Mouse (Mus musculus) ES-E14 (cell line): ENCODE results near the gene Cmip. TPM values are rescaled to one million over a fixed set of nuclear protein-coding genes. Genes with fewer than 3 reads are reported as not detected.

Experiments
- DNase-seq: peaks from one replicate; pipeline ENCODE4 v3.0.0-alpha.2; 2013; ENCODE audit warnings: low read depth, low spot score
- H3K27ac ChIP-seq: 2 replicates; pipeline ENCODE4 v1.5.1; 2012; ENCODE audit warnings: low read depth, mild to moderate bottlenecking, low read length, moderate library complexity, mixed read lengths; ENCODE audit not compliant: poor library complexity, insufficient read depth, severe bottlenecking
- H3K36me3 ChIP-seq: 2 replicates; pipeline ENCODE4 v1.6.1; 2012; ENCODE audit warnings: mild to moderate bottlenecking, low read length, moderate library complexity, mixed read lengths; ENCODE audit not compliant: control insufficient read depth, poor library complexity, insufficient read depth, severe bottlenecking
- H3K4me1 ChIP-seq, 2 experiments: fragments of 150-350 bp in 1 of 2; sonication (generic) in 1 of 2; 2 replicates each; pipeline ENCODE4 v1.6.1; 2012; ENCODE audit warnings: low read length in 2 of 2, mild to moderate bottlenecking in 1 of 2, mixed read lengths in 1 of 2; ENCODE audit not compliant: control insufficient read depth in 2 of 2, insufficient read depth in 2 of 2, poor library complexity in 1 of 2
- H3K4me3 ChIP-seq, 2 experiments: fragments of 150-350 bp in 1 of 2; sonication (generic) in 1 of 2; 2 replicates each; pipeline ENCODE4 v1.5.1; 2012; ENCODE audit warnings: low read length in 2 of 2, low read depth in 1 of 2, mild to moderate bottlenecking in 1 of 2, mixed read lengths in 1 of 2; ENCODE audit not compliant: insufficient read depth in 1 of 2, poor library complexity in 1 of 2, severe bottlenecking in 1 of 2
- H3K9ac ChIP-seq: 2 replicates; pipeline ENCODE4 v1.6.1; 2012; ENCODE audit warnings: low read depth, mild to moderate bottlenecking, low read length, mixed read lengths; ENCODE audit not compliant: poor library complexity, insufficient read depth, severe bottlenecking
- H3K9me3 ChIP-seq: fragments of 150-350 bp; sonication (generic); 2 replicates; pipeline ENCODE4 v1.6.1; 2012; ENCODE audit warnings: low read depth, mild to moderate bottlenecking, low read length; ENCODE audit not compliant: control insufficient read depth, insufficient read depth
- CHD2 ChIP-seq: IDR thresholded peaks from 2 replicates; pipeline ENCODE4 v1.6.1; 2014; ENCODE audit warnings: mild to moderate bottlenecking, low read depth, low read length, inconsistent platforms
- HCFC1 ChIP-seq: IDR thresholded peaks from 2 replicates; pipeline ENCODE4 v1.6.1; 2012; ENCODE audit warnings: low read length, inconsistent platforms, borderline replicate concordance; ENCODE audit not compliant: insufficient read depth
- MAFK ChIP-seq: IDR thresholded peaks from 2 replicates; pipeline ENCODE4 v1.6.1; 2014; ENCODE audit warnings: mild to moderate bottlenecking, low read depth, low read length, inconsistent platforms; ENCODE audit not compliant: insufficient read depth
- ZC3H11A ChIP-seq: IDR thresholded peaks from 2 replicates; pipeline ENCODE4 v1.6.1; 2012; ENCODE audit warnings: low read depth, mild to moderate bottlenecking, inconsistent platforms, low read length, borderline replicate concordance
- ZNF384 ChIP-seq: IDR thresholded peaks from 2 replicates; pipeline ENCODE4 v1.6.1; 2012; ENCODE audit warnings: low read depth, low read length, inconsistent platforms
- in situ Hi-C, 2 experiments: fragments of 600-800 bp; cut with MboI; formaldehyde crosslinking; loops; one replicate each; pipeline ENCODE4 v1.15.1; 2025; ENCODE audit warnings: low sequenced_read_pairs in 2 of 2, inconsistent platforms in 1 of 2; ENCODE audit not compliant: unreplicated experiment in 2 of 2
- total RNA-seq: library from RNA; depleted of rRNA; stranded (reverse); fragments of 300-350 nt; gene quantifications from 2 replicates; pipeline ENCODE4 v1.2.3, GENCODE M21; 2012

Gene Cmip
- total RNA-seq, 1 experiment: 26.3 TPM

GRCm38 (mm10) chr8:117344899-117345298 is 88.0 kb downstream of the Cmip start:
- DNase-seq: no peak
- H3K36me3 ChIP-seq: peaks cover 4% of the 10 kb centered on the region; the same call in 1 of the 2 replicates
- H3K9ac ChIP-seq: no peak overlapping the region
- no peak overlapping the region for H3K4me3 ChIP-seq
- TF ChIP-seq ZNF384 (no peak), ZC3H11A (no peak), HCFC1 (no peak), CHD2 (no peak), MAFK (no peak)
- in situ Hi-C loops: no loop called here
- peaks cover 34 to 47% of the 10 kb centered on the region in 2 experiments for H3K4me1 ChIP-seq
- H3K27ac ChIP-seq: no peak overlapping the region
- no peaks in the 10 kb centered on the region for H3K9me3 ChIP-seq

GRCm38 (mm10) chr8:117345376-117345775 is 88.5 kb downstream of the Cmip start:
- peaks cover 4% of the 10 kb centered on the region; the same call in 1 of the 2 replicates for H3K36me3 ChIP-seq
- H3K4me1 ChIP-seq: peaks cover 33 to 45% of the 10 kb centered on the region in 2 experiments
- no peak overlapping the region for H3K27ac ChIP-seq
- H3K9me3 ChIP-seq: no peaks in the 10 kb centered on the region
- no peak overlapping the region for H3K9ac ChIP-seq
- H3K4me3 ChIP-seq: no peak overlapping the region
- no peak for DNase-seq
- in situ Hi-C loops: no loop called here
- TF ChIP-seq ZC3H11A: no peak
- no peak for TF ChIP-seq CHD2
- TF ChIP-seq HCFC1: no peak
- TF ChIP-seq MAFK: no peak

DNA sequence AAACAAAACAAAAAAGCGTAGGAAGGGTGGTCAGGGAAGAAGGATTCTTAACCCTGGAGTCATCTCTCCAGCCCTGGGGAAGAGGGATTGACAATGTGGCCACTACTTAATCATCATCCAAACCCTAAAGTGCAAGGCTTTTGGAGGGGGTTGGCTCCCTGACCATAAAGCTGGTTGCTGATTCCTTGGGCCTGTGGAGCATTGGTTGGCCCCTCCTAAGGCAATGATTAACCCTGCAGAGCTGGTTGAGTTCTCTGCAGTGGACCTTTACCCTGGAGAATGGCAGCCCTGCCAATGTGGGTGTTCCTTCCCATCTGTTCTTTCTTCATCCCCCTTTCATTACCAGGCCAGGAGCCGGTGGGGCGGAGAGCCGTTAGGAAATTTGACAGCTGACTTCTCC is 90.7 kb downstream of the Cmip start:
- Histone ChIP-seq H3K4me3 (no peak overlapping the region), H3K4me1 (peaks cover 18 to 27% of the 10 kb centered on the region in 2 experiments), H3K9me3 (no peaks in the 10 kb centered on the region), H3K27ac (no peak overlapping the region), H3K36me3 (peaks cover 4% of the 10 kb centered on the region; the same call in 1 of the 2 replicates), H3K9ac (no peak overlapping the region)
- in situ Hi-C loops: no loop called here
- DNase-seq: no peak
- TF ChIP-seq ZNF384 (no peak), MAFK (no peak), HCFC1 (no peak), ZC3H11A (no peak), CHD2 (no peak)

DNA sequence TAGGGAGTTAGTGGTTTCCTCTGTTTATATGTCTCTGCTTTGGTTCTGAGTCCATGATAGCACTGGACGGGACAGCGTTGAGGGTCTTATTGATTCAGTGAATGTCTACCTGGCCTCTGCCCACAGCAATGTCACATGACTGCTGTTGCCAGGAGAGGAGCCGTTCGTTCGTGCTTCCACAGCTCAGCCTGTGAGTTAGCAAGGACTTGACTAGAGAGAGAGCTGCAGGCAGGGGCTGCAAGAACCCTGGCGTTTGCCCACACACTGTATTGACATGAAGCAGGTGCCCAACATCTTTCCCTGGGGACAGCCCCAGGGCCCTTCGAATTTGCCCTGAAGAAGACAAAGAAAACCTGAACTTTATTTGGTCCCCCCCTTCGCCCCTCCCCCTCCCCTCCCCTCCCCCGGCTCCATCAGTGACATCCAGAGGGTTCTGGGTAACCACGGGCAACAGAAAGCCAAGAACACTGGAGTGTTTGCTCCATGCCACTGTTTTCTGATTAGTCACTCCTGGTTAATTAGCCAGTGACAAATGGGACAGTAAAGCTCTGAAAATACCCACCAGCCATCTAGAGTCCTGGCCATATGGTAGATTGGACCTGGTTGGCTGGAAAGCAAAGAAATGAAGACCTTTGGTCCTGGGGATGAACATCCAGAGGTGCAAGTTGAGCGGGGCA is 92.0 kb downstream of the Cmip start:
- H3K4me1 ChIP-seq: peaks cover 8 to 18% of the 10 kb centered on the region in 2 experiments
- no peak overlapping the region for H3K9ac ChIP-seq
- no peaks in the 10 kb centered on the region for H3K9me3 ChIP-seq
- TF ChIP-seq CHD2: no peak
- no peak for TF ChIP-seq HCFC1
- no peak for TF ChIP-seq ZNF384
- no peak for TF ChIP-seq ZC3H11A
- TF ChIP-seq MAFK: no peak
- in situ Hi-C loops: no loop called here
- H3K27ac ChIP-seq: no peak overlapping the region
- H3K4me3 ChIP-seq: no peak overlapping the region
- DNase-seq: no peak
- H3K36me3 ChIP-seq: peaks cover 4% of the 10 kb centered on the region; the same call in 1 of the 2 replicates

DNA sequence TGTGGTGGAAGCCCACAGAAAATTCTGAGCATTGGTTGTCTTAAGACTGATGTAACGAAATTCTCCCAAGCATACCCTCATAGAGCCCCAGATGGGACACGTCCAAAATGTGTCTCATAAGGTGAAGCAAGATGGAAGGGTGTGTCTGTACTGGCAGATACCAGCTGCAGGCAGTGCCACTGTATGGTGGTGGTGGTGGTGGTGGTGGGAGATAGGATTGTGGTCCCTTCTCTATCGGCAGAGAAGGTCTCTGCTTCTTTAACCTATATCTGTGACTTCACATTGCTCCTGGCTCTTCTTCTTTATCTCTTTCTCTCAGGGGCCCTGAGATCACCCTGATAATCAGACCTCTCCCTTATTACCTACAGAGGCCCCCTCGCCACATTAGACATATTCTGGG is 92.7 kb downstream of the Cmip start:
- Histone ChIP-seq H3K4me3 (no peak overlapping the region), H3K9ac (no peak overlapping the region), H3K9me3 (no peaks in the 10 kb centered on the region), H3K4me1 (peaks cover 3 to 12% of the 10 kb centered on the region in 2 experiments; a peak in 3 of 4 replicates), H3K27ac (no peak overlapping the region), H3K36me3 (peaks cover 4% of the 10 kb centered on the region; the same call in 1 of the 2 replicates)
- TF ChIP-seq ZNF384: no peak
- TF ChIP-seq ZC3H11A: no peak
- TF ChIP-seq MAFK: no peak
- TF ChIP-seq CHD2: no peak
- TF ChIP-seq HCFC1: no peak
- in situ Hi-C loops: no loop called here
- no peak for DNase-seq
